Mouse (Mus musculus) adrenal gland, adult 8-10 months (tissue): ENCODE measurements around the gene Casc1. TPM values are rescaled to one million over a fixed set of nuclear protein-coding genes. Genes with fewer than 3 reads are reported as not detected.
A peak's percentile ranks its signal among the peaks of the same experiment; 100 is the strongest.
"Not testable (repeated sequence)": the region's sequence is repeated elsewhere in the genome, so short reads cannot be mapped to it uniquely, and the experiment has no call there.

Experiments
- DNase-seq: peaks from one replicate; pipeline ENCODE4 v3.0.0; 2022
- total RNA-seq, 4 experiments: library from RNA; stranded (reverse); gene quantifications; 2 replicates each; pipeline ENCODE4 v1.2.4; 2022

Casc1 gene
- total RNA-seq, 4 experiments from 2014 or later, result 0.32 to 1.0 (median 0.55) TPM

GRCm38 (mm10) chr6:145135804-145136203 is 75.0 kb downstream of the Casc1 start:
- DNase-seq, result no peak

- no peak for DNase-seq
Observed at GRCm38 (mm10) chr6:145135295-145135694, 75.5 kb downstream of the Casc1 start.

GRCm38 (mm10) chr6:145132969-145133368 is 77.8 kb downstream of the Casc1 start:
- DNase-seq, result not testable (repeated sequence)

- DNase-seq, result no peak
Observed at GRCm38 (mm10) chr6:145131991-145132390, 78.8 kb downstream of the Casc1 start.

GRCm38 (mm10) chr6:145129563-145129962 is 81.2 kb downstream of the Casc1 start:
- DNase-seq, result no peak

- no peak for DNase-seq
Observed at GRCm38 (mm10) chr6:145127652-145128051, 83.2 kb downstream of the Casc1 start.

- DNase-seq, result peak; percentile 9
Observed at GRCm38 (mm10) chr6:145125591-145126113, 85.2 kb downstream of the Casc1 start.

Other genes with a start within 250 kb of the Casc1 start
- gene Bcat1, start 134.8 kb downstream of the Casc1 start, total RNA-seq, result 10 to 100 TPM; 24.6 to 48.2 (median 32.4) TPM
- gene Lrmp, start 95.4 kb downstream of the Casc1 start, total RNA-seq, result 1 to 10 TPM; 1.9 to 4.8 (median 4.3) TPM
- gene Etfrf1, start 129 bp upstream of the Casc1 start, total RNA-seq, result 100 to 1,000 TPM in 2 of 4 experiments, 10 to 100 TPM in 2; 60.3 to 150 (median 110) TPM
- gene Kras, start 39.2 kb upstream of the Casc1 start, total RNA-seq, result 10 to 100 TPM; 31.4 to 44.2 (median 42.8) TPM